Mouse (Mus musculus) E14TG2a.4 (cell line): ENCODE data around the gene Tmbim1.

ENCODE experiments used
- CTCF ChIP-seq: conservative IDR thresholded peaks from 2 replicates; pipeline ENCODE4 v1.5.1; 2014; ENCODE audit warnings: low read length
- NANOG ChIP-seq: IDR thresholded peaks from 2 replicates; pipeline ENCODE4 v1.6.1; 2014; ENCODE audit warnings: borderline replicate concordance, low read length, mixed read lengths

DNA sequence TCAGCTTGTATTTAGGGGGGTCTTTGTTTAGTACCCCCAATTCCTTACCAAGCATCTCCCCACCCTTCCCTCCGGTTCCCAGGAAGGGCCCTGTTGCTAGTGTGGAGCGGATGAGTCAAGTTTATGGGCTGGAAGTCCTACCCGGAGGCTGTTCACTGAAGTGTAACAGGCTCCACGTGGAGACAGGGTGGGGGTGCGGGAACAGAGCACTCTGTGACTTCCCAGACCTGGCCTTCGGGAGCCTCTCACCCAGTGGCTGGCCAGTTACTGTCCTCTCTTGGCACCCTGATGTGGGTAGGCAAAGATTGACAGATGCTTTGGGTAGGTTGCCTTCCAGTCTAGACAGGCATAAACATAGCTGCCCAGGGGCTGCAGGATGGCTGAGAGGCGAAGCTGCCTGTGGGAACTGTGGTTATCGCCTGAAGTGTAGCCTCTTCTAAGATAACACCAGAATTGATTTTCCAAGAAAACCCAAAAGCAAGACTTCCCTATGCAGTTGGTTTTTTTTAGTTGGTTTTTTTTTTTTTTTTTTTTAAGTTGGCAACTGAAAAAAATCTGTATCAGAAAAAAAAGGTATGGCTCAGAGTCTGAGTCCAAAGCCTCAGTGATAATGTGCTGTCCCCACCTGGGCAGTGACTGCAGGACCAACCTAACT lies 27.4 kb downstream of the Tmbim1 start:
- TF ChIP-seq CTCF (no peak), NANOG (no peak)
